ENCODE assay signal across 20 mouse cellular contexts in genomic region chr4:119447261-119447660, GRCm38 (mm10). TPM values are rescaled to one million over a fixed set of nuclear protein-coding genes. Genes with fewer than 3 reads are reported as not detected.
"Had no signal": no experiment of that assay in that cellular context is flagged by ENCODE, and none has a peak within 500 bp of the region (broad histone marks: within the 10 kb centered on the region; RNA-seq: fewer than 3 reads in every experiment).

No protein-coding gene starts in this region.

- H3K27ac ChIP-seq: midbrain, embryonic 10.5 days; midbrain, embryonic 12.5 days; neural tube, embryonic 13.5 days; neural tube, embryonic 15.5 days had no signal

- H3K9ac ChIP-seq: lung, embryonic 14.5 days; midbrain, embryonic 12.5 days; neural tube, embryonic 13.5 days; neural tube, embryonic 15.5 days had no signal

- H3K4me2 ChIP-seq: lung, embryonic 14.5 days; midbrain, embryonic 12.5 days; neural tube, embryonic 13.5 days; neural tube, embryonic 15.5 days had no signal

- DNase-seq: lung, embryonic 14.5 days; lung, postnatal 10 days; lung, postnatal 4 days; midbrain, embryonic 14.5 days; retina, postnatal 1 day; right cerebral cortex, adult 18-20 months; right cerebral cortex, postnatal 25 days; right cerebral cortex, postnatal 4 days; spleen, adult 18-20 months; thymus, adult 18-20 months; thymus, postnatal 14 days; thymus, postnatal 36 days had no signal

- H3K9me3 ChIP-seq: midbrain, embryonic 10.5 days; midbrain, embryonic 12.5 days; neural tube, embryonic 13.5 days; neural tube, embryonic 15.5 days had no signal

- H3K4me3 ChIP-seq: midbrain, embryonic 10.5 days; midbrain, embryonic 12.5 days; myocyte; neural tube, embryonic 13.5 days; neural tube, embryonic 15.5 days had no signal

- H3K36me3 ChIP-seq: midbrain, embryonic 10.5 days; midbrain, embryonic 12.5 days; neural tube, embryonic 13.5 days; neural tube, embryonic 15.5 days had no signal

- H3K4me1 ChIP-seq: midbrain, embryonic 12.5 days; neural tube, embryonic 13.5 days; neural tube, embryonic 15.5 days had no signal

- ATAC-seq: midbrain, embryonic 16.5 days had no signal

- H3K27me3 ChIP-seq: midbrain, embryonic 12.5 days; neural tube, embryonic 13.5 days; neural tube, embryonic 15.5 days had no signal

RNA-seq across cellular contexts. Expression of gene Zmynd12, which starts 24.6 kb away (rescaled TPM):
- polyA plus RNA-seq: midbrain, embryonic 10.5 days; neural tube, embryonic 11.5 days; stomach, embryonic 14.5 days had no signal

RNA-seq across cellular contexts. Expression of gene Rimkla, which starts 45.2 kb away (rescaled TPM):
- polyA plus RNA-seq: myocyte had no signal
